Mouse (Mus musculus): ENCODE results near the gene Gm8257. TPM values are rescaled to one million over a fixed set of nuclear protein-coding genes. Genes with fewer than 3 reads are reported as not detected.

The Gm8257 gene
- not detected for total RNA-seq (2023)

GRCm38 (mm10) chr14:44706356-44706755, at the start of gene Gm8257:
Gene Gm8257 (minus strand): TSS chr14:44706456.

GRCm38 (mm10) chr14:44750240-44750639, 44.0 kb upstream of the Gm8257 start, which contains the start of gene Gm8267:
Gene Gm8267 (minus strand): TSS chr14:44750340.

GRCm38 (mm10) chr14:44627737-44628136, 78.5 kb downstream of the Gm8257 start, which contains the start of gene Gm5624:
Gene Gm5624 (minus strand): TSS chr14:44627938.

Other genes starting within 250 kb of the Gm8257 start
- not detected for gene BC061237, start 214.0 kb downstream of the Gm8257 start, total RNA-seq (2023)
- gene Gm17093, start 188.2 kb downstream of the Gm8257 start, total RNA-seq (2023), result not detected
- not detected for gene Gm8247, start 123.3 kb downstream of the Gm8257 start, total RNA-seq (2023)
- not detected for gene Gm5624, start 78.5 kb downstream of the Gm8257 start, total RNA-seq (2023)
- gene Gm8267, start 43.9 kb upstream of the Gm8257 start, total RNA-seq (2023), result not detected
- not detected for gene Ptgdr, start 152.9 kb upstream of the Gm8257 start, total RNA-seq (2023)

Measured in CD4-positive naive resting alpha-beta T cell, adult 57 days (primary cell).